Mouse (Mus musculus): ENCODE results near the gene Syne2.
A peak's percentile ranks its signal among the peaks of the same experiment; 100 is the strongest.

Gene Syne2

GRCm38 (mm10) chr12:75817959-75818452 lies at the start of gene Syne2:
TSS of gene Syne2 (plus strand) at chr12:75818134.
- peak; percentile 60 for DNase-seq (ENCODE audit: low read depth, low spot score)

- DNase-seq (ENCODE audit: low read depth, low spot score), result no peak
Measured at GRCm38 (mm10) chr12:75771410-75771809, 46.5 kb upstream of the Syne2 start.

- DNase-seq (ENCODE audit: low read depth, low spot score), result peak; percentile 26
Measured at GRCm38 (mm10) chr12:75772424-75773034, 45.4 kb upstream of the Syne2 start.

- DNase-seq (ENCODE audit: low read depth, low spot score), result no peak
Measured at GRCm38 (mm10) chr12:75781445-75781844, 36.5 kb upstream of the Syne2 start.

- DNase-seq (ENCODE audit: low read depth, low spot score), result no peak
Measured at GRCm38 (mm10) chr12:75781995-75782394, 35.9 kb upstream of the Syne2 start.

- no peak for DNase-seq (ENCODE audit: low read depth, low spot score)
Measured at GRCm38 (mm10) chr12:75784271-75784751, 33.6 kb upstream of the Syne2 start.

GRCm38 (mm10) chr12:75786681-75787080 lies 31.3 kb upstream of the Syne2 start:
- peak; percentile 52 for DNase-seq (ENCODE audit: low read depth, low spot score)

- DNase-seq (ENCODE audit: low read depth, low spot score), result no peak
Measured at GRCm38 (mm10) chr12:75789451-75789850, 28.5 kb upstream of the Syne2 start.

GRCm38 (mm10) chr12:75794527-75794926 lies 23.4 kb upstream of the Syne2 start:
- DNase-seq (ENCODE audit: low read depth, low spot score), result no peak

- no peak for DNase-seq (ENCODE audit: low read depth, low spot score)
Measured at GRCm38 (mm10) chr12:75796510-75796909, 21.4 kb upstream of the Syne2 start.

- no peak for DNase-seq (ENCODE audit: low read depth, low spot score)
Measured at GRCm38 (mm10) chr12:75806281-75806680, 11.7 kb upstream of the Syne2 start.

- no peak for DNase-seq (ENCODE audit: low read depth, low spot score)
Measured at GRCm38 (mm10) chr12:75813766-75814165, 4.2 kb upstream of the Syne2 start.

- DNase-seq (ENCODE audit: low read depth, low spot score), result no peak
Measured at GRCm38 (mm10) chr12:75814551-75814950, 3.4 kb upstream of the Syne2 start.

- no peak for DNase-seq (ENCODE audit: low read depth, low spot score)
Measured at GRCm38 (mm10) chr12:75816981-75817856, 715 bp upstream of the Syne2 start.

- no peak for DNase-seq (ENCODE audit: low read depth, low spot score)
Measured at GRCm38 (mm10) chr12:75818453-75819434, 810 bp downstream of the Syne2 start.

- DNase-seq (ENCODE audit: low read depth, low spot score), result no peak
Measured at GRCm38 (mm10) chr12:75819481-75819880, 1.5 kb downstream of the Syne2 start.

GRCm38 (mm10) chr12:75820216-75820615 lies 2.3 kb downstream of the Syne2 start:
- no peak for DNase-seq (ENCODE audit: low read depth, low spot score)

- no peak for DNase-seq (ENCODE audit: low read depth, low spot score)
Measured at GRCm38 (mm10) chr12:75822122-75822521, 4.2 kb downstream of the Syne2 start.

- no peak for DNase-seq (ENCODE audit: low read depth, low spot score)
Measured at GRCm38 (mm10) chr12:75823475-75823874, 5.5 kb downstream of the Syne2 start.

GRCm38 (mm10) chr12:75825458-75825857 lies 7.5 kb downstream of the Syne2 start:
- no peak for DNase-seq (ENCODE audit: low read depth, low spot score)

- no peak for DNase-seq (ENCODE audit: low read depth, low spot score)
Measured at GRCm38 (mm10) chr12:75826699-75827353, 8.9 kb downstream of the Syne2 start.

Data from retina, adult 2 months (tissue).